Mouse (Mus musculus) liver, embryonic 13.5 days (tissue): Measurements from ENCODE around the gene Cyp3a13. TPM values are rescaled to one million over a fixed set of nuclear protein-coding genes. Genes with fewer than 3 reads are reported as not detected.
"Not testable (repeated sequence)": the region's sequence is repeated elsewhere in the genome, so short reads cannot be mapped to it uniquely, and the experiment has no call there.

Source experiments
- ATAC-seq: fragments of 200-750 bp; cut with Nextera tagmentation; 2 replicates; pipeline ENCODE4 v1.8.0; 2017; ENCODE audit warnings: low read depth, mild to moderate bottlenecking, moderate number of reproducible peaks, moderate library complexity
- DNase-seq: peaks from one replicate; pipeline ENCODE4 v3.0.0; 2022
- H3K27ac ChIP-seq: fragments of 300-500 bp; sonication (generic); 2 replicates; pipeline ENCODE4 v1.5.1; 2015; ENCODE audit warnings: moderate library complexity, mild to moderate bottlenecking, inconsistent platforms
- H3K27me3 ChIP-seq: fragments of 300-500 bp; sonication (generic); 2 replicates; pipeline ENCODE4 v1.6.1; 2015; ENCODE audit warnings: mild to moderate bottlenecking, inconsistent platforms
- H3K36me3 ChIP-seq: fragments of 300-500 bp; sonication (generic); 2 replicates; pipeline ENCODE4 v1.6.1; 2015; ENCODE audit warnings: mild to moderate bottlenecking, inconsistent platforms
- H3K4me1 ChIP-seq: fragments of 300-500 bp; sonication (generic); replicated peaks from 2 replicates; pipeline ENCODE4 v1.6.1; 2015; ENCODE audit warnings: inconsistent platforms
- H3K4me2 ChIP-seq: fragments of 300-500 bp; sonication (generic); 2 replicates; pipeline ENCODE4 v1.6.1; 2015; ENCODE audit warnings: inconsistent platforms, mild to moderate bottlenecking, moderate library complexity
- H3K4me3 ChIP-seq: fragments of 300-500 bp; sonication (generic); replicated peaks from 2 replicates; pipeline ENCODE4 v1.5.1; 2015; ENCODE audit warnings: mild to moderate bottlenecking, inconsistent platforms
- H3K9ac ChIP-seq: fragments of 300-500 bp; sonication (generic); 2 replicates; pipeline ENCODE4 v1.6.1; 2015; ENCODE audit warnings: mild to moderate bottlenecking, inconsistent platforms
- H3K9me3 ChIP-seq: fragments of 300-500 bp; sonication (generic); replicated peaks from 2 replicates; pipeline ENCODE4 v1.6.1; 2016; ENCODE audit warnings: inconsistent platforms
- WGBS: fragments of 180-500 bp; shearing (Covaris S2); methylation state at CpG from one replicate; pipeline ENCODE4 v1.1.7; 2015; ENCODE audit not compliant: insufficient replicate concordance; 5-methylcytosine and 5-hydroxymethylcytosine counted together
- polyA plus RNA-seq: library from polyadenylated mRNA; unstranded; fragments of >200 nt; fragmentation: Nextera tagmentation; extraction: Ambion mirVana; gene quantifications from 2 replicates; pipeline ENCODE4 v1.2.1, GENCODE M21; 2015

Gene Cyp3a13
- polyA plus RNA-seq = 1.5 and 1.8 TPM in 2 replicates

DNA sequence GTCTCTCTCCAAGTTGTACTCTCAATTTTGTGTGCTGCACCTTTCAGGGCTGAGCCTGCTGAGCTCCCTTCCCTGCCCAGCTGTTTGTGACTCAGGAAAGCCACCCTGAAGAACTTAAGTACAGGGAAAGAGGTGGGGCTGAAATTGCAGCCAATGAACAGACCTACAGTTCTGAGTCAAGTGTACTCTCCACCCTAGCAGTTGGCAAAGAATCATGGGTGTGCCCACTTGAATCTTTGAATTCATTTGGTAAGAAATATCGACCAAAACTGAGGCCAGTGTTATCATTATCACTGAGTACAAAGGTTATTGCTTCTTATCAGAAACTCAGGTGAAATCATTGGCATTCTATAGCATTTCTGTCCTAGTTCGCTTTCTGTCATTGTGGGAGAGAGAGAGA lies at the start of gene Cyp3a13:
Gene Cyp3a13 (minus strand): TSS at position 88 of the 400 bp plus-strand sequence.
- H3K4me1 ChIP-seq = no peaks in the 10 kb centered on the region
- H3K4me2 ChIP-seq = 0 out of 2 replicates have a peak within 1 kb of the TSS, but pooled peaks have one; percentile 1
- H3K4me3 ChIP-seq = no peak within 1 kb of the TSS
- H3K9ac ChIP-seq = no peak within 1 kb of the TSS
- WGBS = 30% methylated on average over 2 of the region's 2 CpGs
- no peak for DNase-seq
- H3K27me3 ChIP-seq = no peaks in the 10 kb centered on the region
- no peaks in the 10 kb centered on the region for H3K9me3 ChIP-seq
- ATAC-seq = no peak
- no peaks in the 10 kb centered on the region for H3K36me3 ChIP-seq
- peak within 1 kb of the TSS; percentile 7 for H3K27ac ChIP-seq

DNA sequence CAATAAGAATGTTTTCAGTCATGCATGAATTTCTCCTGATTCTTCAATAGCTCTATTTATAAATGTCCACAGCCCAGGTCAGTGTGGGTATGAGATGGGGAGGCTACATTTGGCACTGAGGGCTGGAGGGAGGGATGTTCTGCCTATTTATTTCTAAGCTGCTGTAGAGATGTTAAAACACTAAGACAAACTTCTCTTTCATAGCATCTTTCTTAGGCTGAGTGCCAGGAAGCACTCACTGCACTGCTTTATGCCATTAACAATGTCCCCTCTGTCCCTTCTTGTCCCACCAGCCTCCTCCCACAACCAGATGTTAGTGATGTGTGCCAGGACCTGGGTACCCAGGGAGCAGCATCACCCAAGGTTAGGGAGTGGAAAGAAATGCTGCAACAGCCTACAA lies 45.1 kb upstream of the Cyp3a13 start:
- H3K4me2 ChIP-seq = no peak overlapping the region
- no peaks in the 10 kb centered on the region for H3K27me3 ChIP-seq
- H3K9me3 ChIP-seq = no peaks in the 10 kb centered on the region
- no peaks in the 10 kb centered on the region for H3K4me1 ChIP-seq
- H3K9ac ChIP-seq = no peak overlapping the region
- H3K36me3 ChIP-seq = no peaks in the 10 kb centered on the region
- DNase-seq (no peak), ATAC-seq (no peak)
- H3K27ac ChIP-seq = no peak overlapping the region
- no peak overlapping the region for H3K4me3 ChIP-seq

DNA sequence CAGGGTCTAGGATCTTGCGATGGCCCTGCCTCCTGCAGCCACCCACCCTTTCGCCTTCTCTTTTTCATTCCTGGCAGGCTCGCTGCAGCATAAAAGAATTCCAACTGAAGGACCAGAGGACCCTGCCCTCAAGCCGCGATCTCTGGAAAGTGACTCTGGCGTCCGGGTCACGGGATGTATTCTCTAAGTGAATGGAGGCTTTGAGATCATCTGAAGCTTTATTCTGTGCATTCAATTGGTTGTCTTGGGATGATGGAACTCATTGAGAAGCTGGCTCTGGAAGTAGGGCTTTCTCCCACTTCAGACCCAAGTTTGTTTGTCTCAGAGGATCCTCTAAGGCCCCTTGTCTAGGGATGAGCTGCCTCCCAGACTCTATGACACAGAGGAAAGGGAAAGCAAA lies 41.5 kb upstream of the Cyp3a13 start, which contains the start of gene Gjc3:
Gene Gjc3 (minus strand): TSS at position 154 of the 400 bp plus-strand sequence.
- no peaks in the 10 kb centered on the region for H3K36me3 ChIP-seq
- H3K4me2 ChIP-seq = no peak within 1 kb of the TSS
- H3K27me3 ChIP-seq = no peaks in the 10 kb centered on the region
- H3K27ac ChIP-seq = no peak within 1 kb of the TSS
- 70% methylated on average over 8 of the region's 8 CpGs for WGBS
- H3K9me3 ChIP-seq = no peaks in the 10 kb centered on the region
- H3K4me3 ChIP-seq = no peak within 1 kb of the TSS
- H3K9ac ChIP-seq = no peak within 1 kb of the TSS
- H3K4me1 ChIP-seq = no peaks in the 10 kb centered on the region
- ATAC-seq (no peak), DNase-seq (no peak)

DNA sequence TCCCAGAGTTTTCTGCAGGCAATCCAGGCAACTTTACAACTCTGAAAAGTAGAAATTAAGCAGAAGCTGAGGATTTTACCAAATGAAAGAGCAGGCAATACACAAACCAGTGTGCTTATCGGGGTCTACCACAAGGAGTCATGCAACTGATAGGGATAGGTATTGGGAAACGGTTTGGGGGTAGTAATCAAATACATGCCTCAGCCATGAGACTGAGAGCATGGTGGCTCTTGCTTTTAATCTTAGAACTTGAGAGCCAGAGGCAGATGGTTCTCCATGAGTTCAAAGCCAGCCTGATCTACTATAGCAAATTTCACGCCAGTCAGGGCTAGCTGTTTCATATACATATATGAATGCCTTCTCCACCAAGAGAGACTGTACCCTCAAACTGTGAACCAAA lies 35.0 kb upstream of the Cyp3a13 start:
- Histone ChIP-seq H3K4me2 (no peak overlapping the region), H3K27me3 (no peaks in the 10 kb centered on the region), H3K9ac (no peak overlapping the region), H3K27ac (no peak overlapping the region), H3K9me3 (no peaks in the 10 kb centered on the region), H3K4me3 (no peak overlapping the region), H3K36me3 (no peaks in the 10 kb centered on the region), H3K4me1 (no peaks in the 10 kb centered on the region)
- ATAC-seq = no peak
- WGBS = 70% methylated on average over 3 of the region's 3 CpGs
- DNase-seq = no peak

DNA sequence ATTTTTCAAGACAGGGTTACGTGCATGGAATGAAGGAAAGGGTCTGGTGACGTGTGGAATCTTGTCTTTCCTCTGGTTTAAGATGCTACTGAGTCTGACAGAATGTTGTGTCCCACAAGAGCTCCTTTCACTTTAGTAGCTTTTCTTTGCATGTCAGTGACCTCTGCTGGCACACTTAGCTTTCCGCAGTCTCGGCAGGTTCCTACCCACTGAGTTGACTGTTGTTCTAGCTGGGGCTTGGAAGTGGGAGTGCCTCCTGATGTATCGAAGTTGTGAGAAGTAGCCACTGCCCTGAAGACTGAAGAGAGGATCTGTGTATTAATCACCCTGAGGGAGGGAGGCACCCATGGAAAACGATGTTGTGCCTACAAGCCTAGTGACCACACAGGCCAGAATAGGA lies 29.8 kb upstream of the Cyp3a13 start:
- no peak overlapping the region for H3K27ac ChIP-seq
- DNase-seq = no peak
- no peak for ATAC-seq
- no peaks in the 10 kb centered on the region for H3K36me3 ChIP-seq
- H3K9me3 ChIP-seq = no peaks in the 10 kb centered on the region
- H3K4me3 ChIP-seq = no peak overlapping the region
- H3K27me3 ChIP-seq = no peaks in the 10 kb centered on the region
- no peak overlapping the region for H3K4me2 ChIP-seq
- no peak overlapping the region for H3K9ac ChIP-seq
- no peaks in the 10 kb centered on the region for H3K4me1 ChIP-seq
- WGBS = 28% methylated on average over 6 of the region's 6 CpGs

DNA sequence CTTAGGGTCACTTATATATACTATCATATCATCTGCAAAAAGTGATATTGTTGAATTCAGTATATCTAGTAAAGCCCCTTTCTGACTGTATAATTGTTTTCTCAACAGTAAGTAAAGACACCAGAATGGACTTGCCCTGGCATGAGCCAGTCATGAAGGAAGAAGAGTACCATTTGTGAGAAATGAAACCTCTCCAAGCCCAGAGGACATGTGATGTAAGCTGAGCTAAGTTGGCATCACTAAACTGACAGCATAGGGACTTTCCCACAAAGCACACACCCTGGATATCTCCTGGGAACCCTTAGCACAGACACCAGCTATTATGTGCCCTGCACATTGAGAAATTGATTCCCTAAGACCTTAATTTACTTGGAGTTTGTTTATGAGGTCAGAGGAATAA lies 25.9 kb upstream of the Cyp3a13 start:
- Histone ChIP-seq H3K4me3 (no peak overlapping the region), H3K27me3 (no peaks in the 10 kb centered on the region), H3K9ac (no peak overlapping the region), H3K9me3 (no peaks in the 10 kb centered on the region), H3K36me3 (no peaks in the 10 kb centered on the region), H3K4me2 (no peak overlapping the region), H3K27ac (no peak overlapping the region), H3K4me1 (no peaks in the 10 kb centered on the region)
- ATAC-seq (no peak), DNase-seq (no peak)

DNA sequence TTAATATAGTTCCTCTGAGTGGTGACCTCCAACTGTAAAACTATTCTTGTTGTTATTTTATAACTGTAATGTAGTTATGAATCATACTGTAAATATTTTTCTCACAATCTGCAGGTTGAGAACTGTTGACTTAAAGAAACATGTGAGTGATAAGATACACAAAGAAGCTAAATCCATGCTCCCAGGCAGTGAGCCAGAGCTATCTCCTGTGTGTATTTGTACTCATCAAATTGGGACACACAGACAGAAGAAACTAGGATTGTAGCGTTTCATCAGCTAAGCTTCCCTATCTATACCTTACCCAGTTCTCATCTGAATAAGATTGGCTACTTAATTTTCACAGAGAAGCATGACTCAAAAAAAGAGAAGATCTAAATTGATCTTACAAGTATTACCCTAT lies 21.7 kb upstream of the Cyp3a13 start:
- Histone ChIP-seq H3K9ac (no peak overlapping the region), H3K4me3 (no peak overlapping the region), H3K9me3 (no peaks in the 10 kb centered on the region), H3K27me3 (no peaks in the 10 kb centered on the region), H3K36me3 (no peaks in the 10 kb centered on the region), H3K4me1 (no peaks in the 10 kb centered on the region), H3K27ac (no peak overlapping the region), H3K4me2 (no peak overlapping the region)
- no peak for ATAC-seq
- 49% methylated on average over 1 of the region's 1 CpGs for WGBS
- DNase-seq = no peak

DNA sequence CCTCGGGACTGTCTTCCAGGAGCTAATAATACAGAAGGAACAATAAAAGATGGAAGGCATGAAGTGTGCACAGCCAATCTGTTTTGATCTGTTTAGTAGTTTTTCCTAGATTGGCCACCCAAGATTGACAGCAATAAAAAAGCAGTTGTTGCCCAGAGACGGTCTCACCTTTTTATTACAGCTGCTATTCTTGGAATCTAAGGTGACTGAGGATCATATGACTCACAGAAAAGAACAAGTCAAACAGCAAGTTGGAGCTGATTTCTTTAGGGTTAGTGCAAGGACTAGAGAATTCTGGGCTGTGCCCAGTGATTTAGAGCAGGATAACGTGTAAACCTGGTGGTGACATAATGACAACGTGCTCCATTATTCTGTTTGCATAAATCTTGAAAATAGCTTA lies 19.5 kb upstream of the Cyp3a13 start:
- Histone ChIP-seq H3K27ac (no peak overlapping the region), H3K27me3 (no peaks in the 10 kb centered on the region), H3K4me1 (no peaks in the 10 kb centered on the region), H3K9ac (no peak overlapping the region), H3K36me3 (no peaks in the 10 kb centered on the region), H3K4me2 (no peak overlapping the region), H3K4me3 (no peak overlapping the region), H3K9me3 (no peaks in the 10 kb centered on the region)
- ATAC-seq = no peak
- 68% methylated on average over 4 of the region's 4 CpGs for WGBS
- no peak for DNase-seq

DNA sequence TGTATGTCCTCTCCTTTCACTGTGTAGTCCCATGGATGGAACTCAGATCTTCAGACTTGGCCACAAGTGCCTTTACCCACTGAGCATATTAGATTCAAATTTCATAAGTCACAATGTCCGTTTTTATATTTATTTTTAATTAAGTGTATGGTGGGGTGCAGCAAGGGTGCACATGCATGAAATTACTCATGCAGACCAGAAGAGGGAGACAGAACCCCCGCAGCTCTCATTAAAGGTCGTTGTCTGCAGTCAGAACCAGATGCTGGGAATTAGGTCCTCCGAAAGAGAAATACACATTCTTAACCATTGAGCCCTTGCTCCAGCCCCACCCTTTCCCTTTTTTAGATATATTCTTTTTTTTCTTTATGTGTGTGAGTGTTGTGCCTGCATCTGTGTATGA lies 15.8 kb upstream of the Cyp3a13 start:
- no peaks in the 10 kb centered on the region for H3K27me3 ChIP-seq
- H3K27ac ChIP-seq = no peak overlapping the region
- 51% methylated on average over 4 of the region's 4 CpGs for WGBS
- H3K4me2 ChIP-seq = no peak overlapping the region
- H3K9me3 ChIP-seq = no peaks in the 10 kb centered on the region
- no peaks in the 10 kb centered on the region for H3K4me1 ChIP-seq
- no peak for ATAC-seq
- no peak for DNase-seq
- no peak overlapping the region for H3K9ac ChIP-seq
- H3K4me3 ChIP-seq = no peak overlapping the region
- H3K36me3 ChIP-seq = no peaks in the 10 kb centered on the region

DNA sequence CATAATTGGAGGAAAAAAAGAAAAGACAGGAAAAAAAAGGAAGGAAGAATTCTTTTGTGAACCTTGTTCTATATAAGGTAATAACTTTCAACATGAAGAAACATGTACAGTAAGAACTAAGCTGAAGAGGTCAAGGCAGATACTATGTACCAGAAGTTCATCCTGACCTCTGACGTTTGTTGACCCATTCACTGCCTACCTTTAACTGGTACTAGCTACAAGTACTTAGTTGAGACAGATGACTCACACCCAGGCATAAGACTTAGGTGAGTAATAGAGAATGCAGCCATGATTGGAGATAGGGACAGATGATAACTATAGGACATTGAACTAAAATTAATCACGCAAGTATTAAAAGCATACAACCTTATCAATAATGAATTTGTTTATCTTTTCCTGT lies 15.1 kb upstream of the Cyp3a13 start:
- no peak for DNase-seq
- Histone ChIP-seq H3K27me3 (no peaks in the 10 kb centered on the region), H3K9me3 (no peaks in the 10 kb centered on the region), H3K36me3 (no peaks in the 10 kb centered on the region), H3K9ac (no peak overlapping the region), H3K4me3 (no peak overlapping the region), H3K27ac (no peak overlapping the region), H3K4me1 (no peaks in the 10 kb centered on the region), H3K4me2 (no peak overlapping the region)
- 62% methylated on average over 2 of the region's 2 CpGs for WGBS
- no peak for ATAC-seq

DNA sequence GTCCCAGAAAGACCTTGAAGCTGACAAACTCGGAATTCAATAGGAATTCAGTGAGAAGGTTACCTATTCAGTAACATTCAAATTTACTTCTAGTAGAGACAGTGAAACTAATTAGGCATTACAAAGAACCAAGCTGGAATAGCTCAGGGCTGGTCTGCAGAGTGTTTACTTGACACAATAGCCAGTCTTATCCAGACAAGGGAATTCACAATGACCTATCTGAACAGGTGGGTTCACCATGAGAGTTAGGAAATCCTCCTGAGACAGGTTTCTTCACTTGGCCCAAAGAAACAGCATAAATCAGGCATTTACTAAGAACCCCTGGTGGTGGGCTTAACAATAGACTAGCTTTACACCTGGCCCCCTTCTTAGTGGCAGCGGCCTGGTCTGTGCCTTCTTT lies 12.5 kb upstream of the Cyp3a13 start:
- H3K27me3 ChIP-seq, DNase-seq, H3K4me1 ChIP-seq, H3K9me3 ChIP-seq, H3K4me3 ChIP-seq, ATAC-seq, H3K4me2 ChIP-seq, H3K36me3 ChIP-seq, H3K27ac ChIP-seq, H3K9ac ChIP-seq: not testable (repeated sequence)
- WGBS = 47% methylated on average over 2 of the region's 2 CpGs

DNA sequence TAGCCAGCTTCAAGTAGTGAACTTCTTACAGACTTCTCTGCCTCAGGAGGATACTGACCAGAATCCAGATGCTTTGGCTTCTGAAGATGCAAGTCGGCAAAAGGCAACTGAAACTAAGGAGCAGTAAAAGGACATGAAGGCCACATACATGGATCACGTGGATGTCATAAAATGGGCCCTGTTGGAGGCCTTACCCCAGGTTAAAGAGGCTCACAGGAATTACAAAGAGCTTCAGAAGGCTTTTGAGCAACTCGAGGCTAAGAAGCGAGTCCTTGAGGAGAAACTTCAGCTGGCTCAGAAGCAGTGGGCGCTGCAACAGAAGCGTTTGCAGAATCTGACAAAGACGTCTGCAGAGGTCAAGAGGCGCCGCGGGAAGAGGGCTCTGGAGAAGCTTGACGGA lies 7.0 kb upstream of the Cyp3a13 start:
- no peaks in the 10 kb centered on the region for H3K9me3 ChIP-seq
- no peak overlapping the region for H3K27ac ChIP-seq
- WGBS = 62% methylated on average over 11 of the region's 11 CpGs
- no peak overlapping the region for H3K4me2 ChIP-seq
- H3K4me1 ChIP-seq = no peaks in the 10 kb centered on the region
- no peaks in the 10 kb centered on the region for H3K36me3 ChIP-seq
- no peak for DNase-seq
- no peak overlapping the region for H3K4me3 ChIP-seq
- ATAC-seq = no peak
- no peak overlapping the region for H3K9ac ChIP-seq
- H3K27me3 ChIP-seq = no peaks in the 10 kb centered on the region

DNA sequence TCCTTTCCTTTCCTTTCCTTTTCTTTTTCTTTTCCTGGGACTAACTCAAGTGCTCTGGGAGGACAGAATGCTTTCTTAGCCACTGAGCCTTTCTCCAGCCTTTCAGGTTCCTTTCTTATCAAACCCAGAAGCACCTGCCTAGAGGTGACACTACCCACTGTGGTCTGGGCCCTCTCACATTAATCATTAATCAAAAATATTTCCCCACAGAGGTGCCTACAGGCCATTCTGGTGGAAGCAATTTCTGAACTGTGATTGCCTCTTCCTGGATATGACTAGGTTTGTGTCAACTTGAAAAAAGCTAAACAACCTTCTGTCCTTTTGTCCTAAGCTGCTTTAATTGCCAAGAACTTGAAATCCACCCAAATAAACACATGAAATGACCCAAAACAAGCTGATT lies 752 bp upstream of the Cyp3a13 start:
- Histone ChIP-seq H3K36me3 (no peaks in the 10 kb centered on the region), H3K27ac (peak overlapping the region; percentile 7; the same call in 1 of the 2 replicates), H3K9me3 (no peaks in the 10 kb centered on the region), H3K9ac (no peak overlapping the region), H3K4me3 (no peak overlapping the region), H3K4me2 (no peak overlapping the region), H3K27me3 (no peaks in the 10 kb centered on the region), H3K4me1 (no peaks in the 10 kb centered on the region)
- ATAC-seq = no peak
- no peak for DNase-seq
